Mouse (Mus musculus) spleen, adult 2 months (tissue): ENCODE measurements around the gene Foxf2.

Experiments
- CTCF ChIP-seq: fragments of 200-500 bp; IDR thresholded peaks from 2 replicates; pipeline ENCODE4 v1.5.1; 2011; ENCODE audit warnings: mild to moderate bottlenecking, inconsistent platforms; ENCODE audit not compliant: insufficient read depth, insufficient read length, insufficient replicate concordance; ENCODE audit errors: extremely low read depth
- POLR2A ChIP-seq: fragments of 200-500 bp; IDR thresholded peaks from 2 replicates; pipeline ENCODE4 v1.6.1; 2011; ENCODE audit warnings: low read depth, low read length, inconsistent platforms

DNA sequence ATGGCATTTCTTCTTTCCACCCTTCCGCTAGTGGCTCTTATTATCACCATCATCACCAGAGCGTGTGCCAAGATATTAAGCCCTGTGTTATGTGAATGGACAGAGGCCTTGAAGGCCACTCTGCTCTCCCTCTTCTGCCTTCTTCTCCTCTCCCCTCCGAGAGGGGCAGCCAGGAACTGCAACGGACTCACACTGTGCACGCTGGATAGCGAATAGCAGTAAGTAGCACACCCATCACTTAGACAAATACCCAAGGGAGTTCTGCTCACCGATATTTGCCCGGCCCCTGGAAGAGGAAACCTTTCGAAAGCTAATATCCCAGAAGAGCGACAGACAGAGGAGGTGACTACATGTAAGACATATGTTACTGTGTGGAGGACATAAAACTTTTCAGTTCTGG is 4.9 kb downstream of the Foxf2 start:
- TF ChIP-seq CTCF, result no peak
- no peak for TF ChIP-seq POLR2A
